Mouse (Mus musculus) forebrain, embryonic 11.5 days (tissue): ENCODE data around the gene Plscr1. TPM values are rescaled to one million over a fixed set of nuclear protein-coding genes. Genes with fewer than 3 reads are reported as not detected.

Experiments used
- ATAC-seq: fragments of 200-750 bp; cut with Nextera tagmentation; replicated peaks from 2 replicates; pipeline ENCODE4 v1.8.0; 2017; ENCODE audit warnings: moderate TSS enrichment; ENCODE audit not compliant: low FRiP score
- DNase-seq: peaks from one replicate; pipeline ENCODE4 v3.0.0-alpha.2; 2017; ENCODE audit warnings: low spot score
- H3K27ac ChIP-seq: fragments of 300-500 bp; sonication (generic); 2 replicates; pipeline ENCODE4 v1.5.1; 2014; ENCODE audit warnings: low read depth, low read length
- H3K27me3 ChIP-seq: fragments of 300-500 bp; sonication (generic); 2 replicates; pipeline ENCODE4 v1.6.1; 2014; ENCODE audit warnings: mild to moderate bottlenecking, low read length, mixed read lengths; ENCODE audit not compliant: control insufficient read depth, insufficient read depth
- H3K36me3 ChIP-seq: fragments of 300-500 bp; sonication (generic); 2 replicates; pipeline ENCODE4 v1.6.1; 2014; ENCODE audit warnings: mild to moderate bottlenecking, low read length, moderate library complexity, mixed read lengths; ENCODE audit not compliant: control insufficient read depth, insufficient read depth
- H3K4me1 ChIP-seq: fragments of 300-500 bp; sonication (generic); replicated peaks from 2 replicates; pipeline ENCODE4 v1.6.1; 2014; ENCODE audit warnings: low read length, mixed read lengths; ENCODE audit not compliant: control insufficient read depth, insufficient read depth
- H3K4me2 ChIP-seq: fragments of 300-500 bp; sonication (generic); 2 replicates; pipeline ENCODE4 v1.6.1; 2014; ENCODE audit warnings: low read depth, mild to moderate bottlenecking, low read length, moderate library complexity, mixed read lengths; ENCODE audit not compliant: severe bottlenecking
- H3K4me3 ChIP-seq: fragments of 300-500 bp; sonication (generic); 2 replicates; pipeline ENCODE4 v1.5.1; 2014; ENCODE audit warnings: low read depth, low read length
- H3K9ac ChIP-seq: fragments of 300-500 bp; sonication (generic); 2 replicates; pipeline ENCODE4 v1.6.1; 2014; ENCODE audit warnings: low read length
- H3K9me3 ChIP-seq: fragments of 300-500 bp; sonication (generic); 2 replicates; pipeline ENCODE4 v1.6.1; 2016; ENCODE audit warnings: low read length, mixed read lengths; ENCODE audit not compliant: control insufficient read depth
- WGBS: fragments of 180-500 bp; shearing (Covaris S2); extraction: QIAGEN DNeasy Blood & Tissue Kit; methylation state at CpG from one replicate; pipeline ENCODE4 v1.1.7; 2014; 5-methylcytosine and 5-hydroxymethylcytosine counted together
- polyA plus RNA-seq: library from polyadenylated mRNA; unstranded; fragments of >200 nt; fragmentation: Nextera tagmentation; extraction: Ambion mirVana; gene quantifications from 2 replicates; pipeline ENCODE4 v1.2.1, GENCODE M21; 2014

The Plscr1 gene
- polyA plus RNA-seq, 1 experiment from 2014 or later = 32.4 TPM

DNA sequence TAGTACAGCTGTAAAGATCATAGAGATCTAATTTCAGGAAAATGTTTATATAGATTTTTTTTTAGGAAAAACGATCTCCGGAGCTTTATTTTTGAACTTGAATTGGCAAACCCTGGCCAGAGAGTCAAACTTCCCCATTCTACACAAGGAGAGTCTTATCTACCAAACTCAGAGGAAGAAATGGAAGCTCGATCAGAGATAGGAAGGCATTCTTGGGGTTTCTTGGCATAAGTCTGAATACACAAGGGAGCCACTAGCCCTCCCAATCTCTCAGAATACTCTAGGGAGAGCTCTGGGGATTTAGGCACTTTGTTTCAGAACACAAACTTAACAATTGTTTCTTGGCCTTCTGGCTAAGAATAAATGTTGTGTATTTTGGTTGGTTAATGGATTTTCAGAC lies 29.4 kb upstream of the Plscr1 start:
- no peak overlapping the region for H3K4me3 ChIP-seq
- no peaks in the 10 kb centered on the region for H3K4me1 ChIP-seq
- no peak overlapping the region for H3K27ac ChIP-seq
- ATAC-seq (no peak), DNase-seq (no peak)
- no peak overlapping the region for H3K9ac ChIP-seq
- H3K27me3 ChIP-seq = no peaks in the 10 kb centered on the region
- H3K36me3 ChIP-seq = no peaks in the 10 kb centered on the region
- H3K4me2 ChIP-seq = no peak overlapping the region
- WGBS = 83% methylated on average over 3 of the region's 3 CpGs
- no peaks in the 10 kb centered on the region for H3K9me3 ChIP-seq

DNA sequence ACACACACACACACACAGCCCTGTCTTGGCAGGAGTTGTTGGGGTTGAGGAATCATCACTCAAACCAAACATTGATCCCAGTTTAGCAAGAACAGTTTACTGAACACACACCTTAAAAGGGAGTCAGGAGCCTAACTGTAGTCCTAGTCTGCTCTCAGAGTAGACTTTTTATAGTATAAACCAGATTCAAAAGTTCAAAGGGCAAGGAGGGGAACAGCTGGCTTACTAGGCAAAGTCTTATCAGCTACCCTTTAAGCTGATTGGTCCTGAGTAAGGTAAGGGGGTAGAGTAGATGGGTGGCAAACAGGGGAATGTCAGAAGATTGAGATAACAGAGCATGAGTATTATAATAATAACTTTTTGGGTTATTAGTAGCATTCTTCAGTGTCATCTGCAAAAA lies 28.1 kb upstream of the Plscr1 start:
- Histone ChIP-seq H3K9ac (no peak overlapping the region), H3K27me3 (no peaks in the 10 kb centered on the region), H3K9me3 (no peaks in the 10 kb centered on the region), H3K4me3 (no peak overlapping the region), H3K4me1 (no peaks in the 10 kb centered on the region), H3K4me2 (no peak overlapping the region), H3K27ac (no peak overlapping the region), H3K36me3 (no peaks in the 10 kb centered on the region)
- ATAC-seq (no peak), DNase-seq (no peak)

DNA sequence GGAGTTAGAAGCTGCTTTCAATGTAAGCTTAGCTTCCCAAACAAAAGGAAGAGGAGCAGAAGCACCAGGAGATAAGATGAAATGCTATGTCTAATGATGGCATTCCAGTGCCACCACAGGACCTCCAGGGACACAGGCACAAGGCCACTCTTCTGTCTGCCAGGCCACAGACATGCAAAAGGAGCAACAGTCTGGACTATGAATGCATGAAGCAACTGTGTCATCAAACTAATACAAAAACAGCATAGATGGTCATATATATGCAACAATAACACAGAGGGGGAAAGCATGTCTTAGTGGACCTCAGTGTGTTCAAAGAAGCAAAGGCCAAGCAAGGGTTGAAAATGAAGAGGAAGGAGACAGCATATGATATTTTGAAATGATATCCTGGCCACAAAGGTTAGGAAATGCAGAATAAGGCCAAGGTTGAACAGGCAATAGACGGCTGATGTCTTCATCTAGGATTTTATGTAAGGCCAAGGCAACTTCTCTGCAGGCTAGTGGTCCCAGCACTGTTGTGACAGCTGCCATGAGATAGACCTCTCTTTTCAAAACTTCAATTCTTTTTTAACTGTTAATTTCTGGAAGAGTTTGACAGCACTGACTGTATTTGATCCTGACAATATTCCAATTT lies 24.8 kb upstream of the Plscr1 start:
- Histone ChIP-seq H3K9ac (no peak overlapping the region), H3K9me3 (no peaks in the 10 kb centered on the region), H3K4me1 (no peaks in the 10 kb centered on the region), H3K27ac (no peak overlapping the region), H3K27me3 (no peaks in the 10 kb centered on the region), H3K4me3 (no peak overlapping the region), H3K4me2 (no peak overlapping the region), H3K36me3 (no peaks in the 10 kb centered on the region)
- WGBS = 91% methylated on average over 1 of the region's 1 CpGs
- DNase-seq (no peak), ATAC-seq (no peak)

DNA sequence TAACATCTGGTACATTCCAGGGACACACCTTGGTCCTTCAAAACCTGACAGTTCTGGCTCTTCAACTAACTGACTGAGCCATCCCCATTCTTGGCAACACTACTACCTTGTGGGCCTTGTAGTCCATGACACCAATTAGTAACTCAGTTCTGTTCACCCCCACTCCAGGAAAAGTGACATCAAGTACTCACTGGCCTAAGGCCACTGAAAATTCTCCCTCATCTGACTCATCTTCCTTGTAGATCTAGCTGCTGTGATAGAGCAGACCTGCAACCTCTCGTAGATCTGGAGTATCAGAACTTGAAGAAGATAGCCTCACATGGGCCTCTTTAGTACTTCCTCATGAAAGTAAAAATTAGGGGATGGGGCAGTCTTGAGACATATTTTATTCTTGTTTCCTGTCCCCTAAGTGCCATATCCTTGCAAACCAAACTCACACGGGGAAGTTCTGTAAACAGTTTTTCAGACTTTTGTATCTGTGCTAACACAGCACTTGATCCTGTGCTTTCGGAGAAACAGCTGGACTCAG lies 23.4 kb upstream of the Plscr1 start:
- ATAC-seq = no peak
- no peaks in the 10 kb centered on the region for H3K36me3 ChIP-seq
- no peaks in the 10 kb centered on the region for H3K9me3 ChIP-seq
- no peaks in the 10 kb centered on the region for H3K27me3 ChIP-seq
- H3K9ac ChIP-seq = no peak overlapping the region
- no peak for DNase-seq
- H3K4me3 ChIP-seq = no peak overlapping the region
- WGBS = 89% methylated on average over 3 of the region's 3 CpGs
- H3K4me1 ChIP-seq = no peaks in the 10 kb centered on the region
- no peak overlapping the region for H3K27ac ChIP-seq
- no peak overlapping the region for H3K4me2 ChIP-seq

- no peak overlapping the region for H3K4me3 ChIP-seq
- 90% methylated on average over 3 of the region's 3 CpGs for WGBS
- DNase-seq (no peak), ATAC-seq (no peak)
- no peak overlapping the region for H3K9ac ChIP-seq
- no peaks in the 10 kb centered on the region for H3K4me1 ChIP-seq
- H3K36me3 ChIP-seq = no peaks in the 10 kb centered on the region
- H3K9me3 ChIP-seq = no peaks in the 10 kb centered on the region
- no peak overlapping the region for H3K4me2 ChIP-seq
- no peak overlapping the region for H3K27ac ChIP-seq
- H3K27me3 ChIP-seq = no peaks in the 10 kb centered on the region
These were observed 22.8 kb upstream of the Plscr1 start for GRCm38 (mm10) chr9:92226795-92227194.

DNA sequence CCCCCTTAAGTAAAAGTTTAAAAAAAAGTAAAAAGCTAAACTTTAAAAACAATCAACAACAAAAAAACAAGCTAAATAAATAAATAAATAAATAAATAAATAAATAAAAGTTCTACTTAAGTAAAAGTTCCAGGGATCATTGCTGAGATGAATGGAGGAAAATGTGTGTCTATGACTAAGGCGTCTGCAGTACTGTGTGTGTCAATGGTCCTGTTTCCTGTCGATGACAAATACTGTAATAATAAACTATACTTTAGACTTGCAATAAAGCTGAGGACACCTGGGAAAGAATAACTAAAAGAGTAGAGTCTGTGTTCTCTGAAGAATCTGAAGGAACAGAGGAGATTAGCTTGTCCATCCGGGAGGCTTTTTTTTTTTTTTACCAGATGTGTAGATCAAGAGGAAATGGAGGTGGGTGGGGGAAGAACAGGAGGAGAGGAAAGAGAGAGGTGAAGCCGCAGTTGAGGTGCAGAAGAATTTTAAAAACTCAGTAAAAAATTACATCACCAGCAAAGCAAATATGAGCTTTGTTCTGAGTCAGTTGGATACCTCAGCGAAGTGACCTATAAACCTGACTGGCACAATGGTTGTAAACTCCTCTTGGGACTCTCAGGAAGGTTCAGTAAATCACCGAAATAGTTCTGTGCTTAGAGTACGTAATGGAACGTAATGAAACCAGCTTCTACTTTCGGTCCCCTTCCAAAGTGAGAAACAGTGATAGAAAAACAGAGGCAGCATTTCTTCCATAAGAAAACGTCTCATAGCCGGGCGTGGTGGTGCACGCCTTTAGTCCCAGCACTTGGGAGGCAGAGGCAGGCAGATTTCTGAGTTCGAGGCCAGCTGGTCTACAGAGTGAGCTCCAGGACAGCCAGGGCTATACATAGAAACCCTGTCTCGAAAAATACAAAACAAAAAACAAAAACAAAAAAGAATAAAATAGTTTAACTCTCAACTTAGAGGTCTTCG lies 20.4 kb upstream of the Plscr1 start:
- no peak for ATAC-seq
- no peak overlapping the region for H3K9ac ChIP-seq
- no peak overlapping the region for H3K27ac ChIP-seq
- 93% methylated on average over 16 of the region's 16 CpGs for WGBS
- H3K4me2 ChIP-seq = no peak overlapping the region
- H3K36me3 ChIP-seq = no peaks in the 10 kb centered on the region
- DNase-seq = no peak
- H3K9me3 ChIP-seq = no peaks in the 10 kb centered on the region
- no peak overlapping the region for H3K4me3 ChIP-seq
- no peaks in the 10 kb centered on the region for H3K27me3 ChIP-seq
- no peaks in the 10 kb centered on the region for H3K4me1 ChIP-seq

DNA sequence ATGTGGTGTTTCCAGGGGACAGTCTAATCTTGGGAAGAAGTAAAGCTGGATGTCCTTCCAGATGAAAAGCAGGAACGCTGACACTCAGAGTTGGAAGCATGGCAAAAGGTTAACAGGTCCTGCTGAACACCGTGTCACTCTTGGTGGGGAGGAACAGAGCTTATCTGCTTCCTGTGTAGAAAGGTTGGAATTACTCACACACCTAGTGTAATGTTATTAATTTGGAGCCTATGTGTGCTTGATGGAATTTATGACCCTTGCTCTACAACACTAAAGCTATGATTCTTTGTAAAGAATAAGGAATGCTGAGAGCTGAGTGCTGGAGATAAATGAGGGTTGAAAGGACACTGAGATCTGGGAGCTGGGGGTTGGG lies 19.7 kb upstream of the Plscr1 start:
- Histone ChIP-seq H3K4me2 (no peak overlapping the region), H3K9me3 (no peaks in the 10 kb centered on the region), H3K4me3 (no peak overlapping the region), H3K4me1 (no peaks in the 10 kb centered on the region), H3K9ac (no peak overlapping the region), H3K27ac (no peak overlapping the region), H3K36me3 (no peaks in the 10 kb centered on the region), H3K27me3 (no peaks in the 10 kb centered on the region)
- ATAC-seq (no peak), DNase-seq (no peak)
- WGBS = 85% methylated on average over 2 of the region's 2 CpGs

DNA sequence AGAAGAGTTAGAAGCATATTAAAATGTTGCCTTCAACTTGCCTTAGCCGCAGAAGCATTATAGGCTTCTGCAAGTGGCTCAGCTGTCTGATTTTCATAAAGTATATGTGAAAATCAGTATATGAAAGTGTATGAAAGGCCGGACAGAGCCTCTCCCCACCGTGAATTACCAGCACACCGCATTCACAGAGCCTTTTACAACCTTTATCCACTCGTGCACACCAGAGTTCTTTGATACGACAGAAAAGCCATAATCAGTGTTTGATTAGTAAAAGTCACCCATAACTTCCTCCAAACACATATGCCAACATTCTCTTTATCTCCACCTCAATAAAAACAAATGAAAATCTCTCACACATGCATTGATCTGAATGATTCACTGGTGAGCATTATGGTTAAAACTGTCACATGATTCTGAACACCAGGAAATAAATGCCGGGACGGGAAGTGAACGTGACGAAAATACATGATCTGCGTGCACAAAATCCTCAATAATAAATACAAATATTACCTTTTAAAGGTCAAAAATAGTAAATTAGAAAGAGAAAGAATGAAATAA lies 14.6 kb upstream of the Plscr1 start:
- H3K27me3 ChIP-seq = no peaks in the 10 kb centered on the region
- no peak overlapping the region for H3K4me2 ChIP-seq
- ATAC-seq (no peak), DNase-seq (no peak)
- H3K4me3 ChIP-seq = no peak overlapping the region
- no peaks in the 10 kb centered on the region for H3K36me3 ChIP-seq
- no peaks in the 10 kb centered on the region for H3K9me3 ChIP-seq
- no peak overlapping the region for H3K27ac ChIP-seq
- H3K9ac ChIP-seq = no peak overlapping the region
- 90% methylated on average over 11 of the region's 11 CpGs for WGBS
- H3K4me1 ChIP-seq = no peaks in the 10 kb centered on the region
